Mouse (Mus musculus): ENCODE data around the gene Gsg1. TPM values are rescaled to one million over a fixed set of nuclear protein-coding genes. Genes with fewer than 3 reads are reported as not detected.
A peak's percentile ranks its signal among the peaks of the same experiment; 100 is the strongest.

Gsg1 gene
- polyA plus RNA-seq, 1 experiment = 1.4 TPM

GRCm38 (mm10) chr6:135200122-135200957, 53.8 kb downstream of the Gsg1 start:
- 30% methylated on average over 16 of the region's 16 CpGs for WGBS
- Histone ChIP-seq H3K36me3 (ENCODE audit: control insufficient read depth, insufficient read depth, low read length) (no peaks in the 10 kb centered on the region), H3K4me1 (ENCODE audit: control insufficient read depth, insufficient read depth, insufficient read length, low read length) (peaks cover 13% of the 10 kb centered on the region), H3K27ac (ENCODE audit: insufficient read depth, low read depth, low read length) (peak overlapping the region; percentile 96), H3K27me3 (ENCODE audit: control insufficient read depth, insufficient read depth, low read length) (no peaks in the 10 kb centered on the region), H3K4me3 (ENCODE audit: low read depth, low read length) (peak overlapping the region; percentile 23; the same call in 1 of the 2 replicates)
- no peak for TF ChIP-seq POLR2A (IDR thresholded peaks at IDR 0.05; ENCODE audit: low read depth, low read length)
- no peak for TF ChIP-seq CTCF (IDR thresholded peaks at IDR 0.05; ENCODE audit: extremely low read depth, insufficient read length, insufficient replicate concordance, low read depth, low read length)

- H3K27ac ChIP-seq (ENCODE audit: insufficient read depth, low read depth, low read length) = peak overlapping the region; percentile 96
- H3K4me1 ChIP-seq (ENCODE audit: control insufficient read depth, insufficient read depth, insufficient read length, low read length) = peaks cover 13% of the 10 kb centered on the region
- 16% methylated on average over 6 of the region's 6 CpGs for WGBS
- no peaks in the 10 kb centered on the region for H3K36me3 ChIP-seq (ENCODE audit: control insufficient read depth, insufficient read depth, low read length)
- no peak overlapping the region for H3K4me3 ChIP-seq (ENCODE audit: low read depth, low read length)
- TF ChIP-seq POLR2A (IDR thresholded peaks at IDR 0.05; ENCODE audit: low read depth, low read length) (no peak), CTCF (IDR thresholded peaks at IDR 0.05; ENCODE audit: extremely low read depth, insufficient read length, insufficient replicate concordance, low read depth, low read length) (no peak)
- H3K27me3 ChIP-seq (ENCODE audit: control insufficient read depth, insufficient read depth, low read length) = no peaks in the 10 kb centered on the region
Observed at GRCm38 (mm10) chr6:135198726-135199125, 55.4 kb downstream of the Gsg1 start.

GRCm38 (mm10) chr6:135197921-135198532, 56.1 kb downstream of the Gsg1 start, which contains the start of the genes Fam234b and Hebp1:
Gene Fam234b (plus strand): TSS chr6:135197977.
Gene Hebp1 (minus strand): TSS chr6:135198022.
- peak within 1 kb of the TSS; percentile 96 for H3K27ac ChIP-seq (ENCODE audit: insufficient read depth, low read depth, low read length)
- no peaks in the 10 kb centered on the region for H3K36me3 ChIP-seq (ENCODE audit: control insufficient read depth, insufficient read depth, low read length)
- no peaks in the 10 kb centered on the region for H3K27me3 ChIP-seq (ENCODE audit: control insufficient read depth, insufficient read depth, low read length)
- H3K4me1 ChIP-seq (ENCODE audit: control insufficient read depth, insufficient read depth, insufficient read length, low read length) = peaks cover 13% of the 10 kb centered on the region
- under 1% methylated on average over 52 of the region's 52 CpGs for WGBS
- TF ChIP-seq CTCF (IDR thresholded peaks at IDR 0.05; ENCODE audit: extremely low read depth, insufficient read length, insufficient replicate concordance, low read depth, low read length) (no peak), POLR2A (IDR thresholded peaks at IDR 0.05; ENCODE audit: low read depth, low read length) (peak; percentile 44)
- H3K4me3 ChIP-seq (ENCODE audit: low read depth, low read length) = peak within 1 kb of the TSS; percentile 88

GRCm38 (mm10) chr6:135197446-135197845, 56.7 kb downstream of the Gsg1 start:
- 5% methylated on average over 7 of the region's 7 CpGs for WGBS
- TF ChIP-seq POLR2A (IDR thresholded peaks at IDR 0.05; ENCODE audit: low read depth, low read length) = no peak
- no peak for TF ChIP-seq CTCF (IDR thresholded peaks at IDR 0.05; ENCODE audit: extremely low read depth, insufficient read length, insufficient replicate concordance, low read depth, low read length)
- no peaks in the 10 kb centered on the region for H3K27me3 ChIP-seq (ENCODE audit: control insufficient read depth, insufficient read depth, low read length)
- H3K36me3 ChIP-seq (ENCODE audit: control insufficient read depth, insufficient read depth, low read length) = no peaks in the 10 kb centered on the region
- peaks cover 13% of the 10 kb centered on the region for H3K4me1 ChIP-seq (ENCODE audit: control insufficient read depth, insufficient read depth, insufficient read length, low read length)
- H3K4me3 ChIP-seq (ENCODE audit: low read depth, low read length) = peak overlapping the region; percentile 88
- peak overlapping the region; percentile 26; the same call in 1 of the 2 replicates for H3K27ac ChIP-seq (ENCODE audit: insufficient read depth, low read depth, low read length)

GRCm38 (mm10) chr6:135196707-135197106, 57.4 kb downstream of the Gsg1 start:
- no peaks in the 10 kb centered on the region for H3K36me3 ChIP-seq (ENCODE audit: control insufficient read depth, insufficient read depth, low read length)
- peaks cover 10% of the 10 kb centered on the region for H3K4me1 ChIP-seq (ENCODE audit: control insufficient read depth, insufficient read depth, insufficient read length, low read length)
- H3K4me3 ChIP-seq (ENCODE audit: low read depth, low read length) = no peak overlapping the region
- H3K27me3 ChIP-seq (ENCODE audit: control insufficient read depth, insufficient read depth, low read length) = no peaks in the 10 kb centered on the region
- TF ChIP-seq POLR2A (IDR thresholded peaks at IDR 0.05; ENCODE audit: low read depth, low read length) = no peak
- no peak for TF ChIP-seq CTCF (IDR thresholded peaks at IDR 0.05; ENCODE audit: extremely low read depth, insufficient read length, insufficient replicate concordance, low read depth, low read length)
- 56% methylated on average over 8 of the region's 8 CpGs for WGBS
- no peak overlapping the region for H3K27ac ChIP-seq (ENCODE audit: insufficient read depth, low read depth, low read length)

- TF ChIP-seq CTCF (IDR thresholded peaks at IDR 0.05; ENCODE audit: extremely low read depth, insufficient read length, insufficient replicate concordance, low read depth, low read length) = no peak
- no peak for TF ChIP-seq POLR2A (IDR thresholded peaks at IDR 0.05; ENCODE audit: low read depth, low read length)
- Histone ChIP-seq H3K27ac (ENCODE audit: insufficient read depth, low read depth, low read length) (no peak overlapping the region), H3K4me1 (ENCODE audit: control insufficient read depth, insufficient read depth, insufficient read length, low read length) (peaks cover 3% of the 10 kb centered on the region), H3K36me3 (ENCODE audit: control insufficient read depth, insufficient read depth, low read length) (no peaks in the 10 kb centered on the region), H3K4me3 (ENCODE audit: low read depth, low read length) (no peak overlapping the region), H3K27me3 (ENCODE audit: control insufficient read depth, insufficient read depth, low read length) (no peaks in the 10 kb centered on the region)
- WGBS = 48% methylated on average over 4 of the region's 4 CpGs
Observed at GRCm38 (mm10) chr6:135194907-135195306, 59.2 kb downstream of the Gsg1 start.

- H3K4me3 ChIP-seq (ENCODE audit: low read depth, low read length) = no peak overlapping the region
- no peak overlapping the region for H3K27ac ChIP-seq (ENCODE audit: insufficient read depth, low read depth, low read length)
- no peaks in the 10 kb centered on the region for H3K36me3 ChIP-seq (ENCODE audit: control insufficient read depth, insufficient read depth, low read length)
- peaks cover 3% of the 10 kb centered on the region for H3K4me1 ChIP-seq (ENCODE audit: control insufficient read depth, insufficient read depth, insufficient read length, low read length)
- no peak for TF ChIP-seq POLR2A (IDR thresholded peaks at IDR 0.05; ENCODE audit: low read depth, low read length)
- TF ChIP-seq CTCF (IDR thresholded peaks at IDR 0.05; ENCODE audit: extremely low read depth, insufficient read length, insufficient replicate concordance, low read depth, low read length) = no peak
- no peaks in the 10 kb centered on the region for H3K27me3 ChIP-seq (ENCODE audit: control insufficient read depth, insufficient read depth, low read length)
- WGBS = 61% methylated on average over 4 of the region's 4 CpGs
Observed at GRCm38 (mm10) chr6:135193733-135194132, 60.4 kb downstream of the Gsg1 start.
